Mouse (Mus musculus) lung, postnatal 36 days (tissue): ENCODE results near the gene Mtmr14.

Experiments used
- DNase-seq: peaks from one replicate; pipeline ENCODE4 v3.0.0; 2022; ENCODE audit warnings: mixed read lengths

The Mtmr14 gene

DNA sequence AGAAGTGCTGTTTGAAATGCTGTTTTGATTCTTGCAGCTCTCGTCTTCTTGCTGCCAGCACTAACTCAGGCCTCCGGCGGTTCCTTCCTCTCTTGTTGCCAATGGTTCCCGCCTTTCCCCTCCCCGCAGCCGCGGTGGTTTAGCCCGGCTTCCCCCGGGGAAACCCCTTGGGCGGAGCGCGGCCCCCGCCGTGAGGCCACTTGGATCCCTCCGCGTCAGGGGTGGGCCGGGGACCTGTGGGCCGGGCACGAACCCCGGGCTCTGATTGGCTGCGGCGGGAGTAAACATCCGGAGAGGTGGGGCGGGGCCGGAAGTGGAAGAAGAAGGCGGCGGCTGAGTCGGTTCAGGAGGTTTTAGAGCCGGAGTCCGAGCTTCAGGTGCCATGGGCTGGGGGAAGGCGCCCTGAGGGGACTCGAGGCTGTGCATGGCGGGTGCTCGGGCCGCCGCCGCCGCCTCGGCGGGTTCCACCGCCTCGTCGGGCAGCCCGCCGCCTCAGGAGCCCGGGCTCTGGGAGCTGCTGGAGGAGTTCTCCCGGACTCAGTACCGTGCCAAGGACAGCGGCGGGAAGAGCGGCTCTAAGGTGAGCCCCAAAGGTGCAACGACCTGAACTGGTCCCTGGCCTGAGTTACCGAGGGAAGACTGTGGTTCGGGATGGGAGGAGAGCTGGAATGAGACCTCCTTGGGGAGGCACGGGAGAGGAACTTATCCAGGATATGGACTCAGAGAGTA, at the start of gene Mtmr14:
Mtmr14 (plus strand) TSS at position 302 of the 729 bp plus-strand sequence.
- peak; percentile 99 for DNase-seq

DNA sequence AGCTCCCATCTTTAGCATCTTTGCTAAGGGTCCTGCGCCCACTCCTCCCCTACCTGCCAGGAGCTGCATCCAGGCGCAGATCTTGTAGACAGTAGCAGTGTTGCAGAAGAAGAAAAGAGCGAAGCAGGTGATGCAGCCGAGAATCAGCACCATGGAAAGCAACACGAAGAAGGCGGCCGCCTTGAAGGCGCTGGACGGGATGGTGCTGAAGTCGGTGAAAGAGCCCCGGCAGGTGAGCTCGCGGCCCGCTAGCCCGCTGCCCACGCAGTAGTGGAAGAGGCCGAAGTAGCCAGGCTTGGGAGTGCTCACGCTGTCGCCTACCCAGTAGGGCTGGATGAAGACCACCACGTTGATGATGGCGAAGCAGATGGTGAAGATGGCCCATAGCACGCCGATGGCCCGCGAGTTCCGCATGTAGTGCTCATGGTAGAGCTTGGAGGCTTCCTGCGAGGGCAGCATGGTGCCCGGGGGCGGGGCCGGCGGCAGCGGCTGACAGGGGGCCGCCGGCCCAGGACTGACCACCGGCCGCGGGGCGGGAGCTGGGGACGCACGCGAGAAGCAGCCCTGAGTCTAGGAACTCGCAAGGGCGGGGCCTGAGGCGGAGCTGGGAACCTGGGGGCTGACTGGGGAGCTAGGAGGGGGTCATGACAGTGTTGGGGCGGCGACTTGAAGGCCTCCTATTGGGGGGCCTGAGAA, 43.7 kb upstream of the Mtmr14 start:
- DNase-seq = peak; percentile 26

GRCm38 (mm10) chr6:113194517-113194840, 43.2 kb upstream of the Mtmr14 start:
- DNase-seq = no peak

GRCm38 (mm10) chr6:113194841-113195595, 42.6 kb upstream of the Mtmr14 start, which contains the start of gene Lhfpl4:
Lhfpl4 (minus strand) TSS chr6:113195384.
- no peak for DNase-seq

- no peak for DNase-seq
These were observed 42.0 kb upstream of the Mtmr14 start for GRCm38 (mm10) chr6:113195596-113195992.

- DNase-seq = no peak
These were observed 21.4 kb upstream of the Mtmr14 start for GRCm38 (mm10) chr6:113216280-113216679.

DNA sequence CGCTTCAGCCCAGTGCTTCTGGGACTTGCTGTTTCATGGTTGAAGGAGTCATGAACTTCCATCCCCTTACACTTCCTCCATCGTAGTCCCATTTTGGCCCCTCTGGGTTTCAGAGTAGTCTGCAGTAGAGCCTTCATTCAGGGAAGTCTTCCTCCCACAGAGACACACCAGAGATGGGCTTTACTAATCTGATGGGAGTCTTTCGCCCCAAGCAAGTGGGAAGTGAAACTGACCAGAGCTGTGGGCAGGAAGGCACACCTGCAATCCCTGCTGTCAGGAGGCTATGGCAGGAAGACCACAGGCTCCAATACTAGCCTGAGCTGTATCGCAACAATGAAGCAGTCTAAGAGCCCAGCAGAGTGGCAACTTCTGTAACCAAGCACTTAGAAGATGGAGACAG, 11.8 kb upstream of the Mtmr14 start:
- DNase-seq = peak; percentile 28

DNA sequence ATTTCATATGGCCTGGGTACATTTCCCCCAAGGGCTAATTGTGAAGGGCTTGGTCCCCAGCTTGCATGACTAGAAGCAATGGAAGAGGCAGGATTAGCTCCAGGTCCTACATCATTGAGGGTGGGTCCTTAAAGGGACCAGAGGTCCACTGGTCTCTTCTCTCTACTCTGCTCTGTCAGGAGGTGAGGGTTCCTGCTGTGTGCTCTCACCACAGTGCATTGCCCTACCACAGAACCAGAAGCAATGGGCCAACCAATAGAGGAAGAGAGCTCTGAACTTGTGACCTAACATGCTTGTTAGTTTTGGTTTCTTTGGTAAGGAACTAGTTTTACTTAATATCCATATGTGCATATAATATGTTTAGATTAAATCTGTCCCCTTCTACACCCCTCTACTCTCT, 10.9 kb upstream of the Mtmr14 start:
- DNase-seq = no peak

- no peak for DNase-seq
These were observed 2.5 kb upstream of the Mtmr14 start for GRCm38 (mm10) chr6:113235141-113235540.

DNA sequence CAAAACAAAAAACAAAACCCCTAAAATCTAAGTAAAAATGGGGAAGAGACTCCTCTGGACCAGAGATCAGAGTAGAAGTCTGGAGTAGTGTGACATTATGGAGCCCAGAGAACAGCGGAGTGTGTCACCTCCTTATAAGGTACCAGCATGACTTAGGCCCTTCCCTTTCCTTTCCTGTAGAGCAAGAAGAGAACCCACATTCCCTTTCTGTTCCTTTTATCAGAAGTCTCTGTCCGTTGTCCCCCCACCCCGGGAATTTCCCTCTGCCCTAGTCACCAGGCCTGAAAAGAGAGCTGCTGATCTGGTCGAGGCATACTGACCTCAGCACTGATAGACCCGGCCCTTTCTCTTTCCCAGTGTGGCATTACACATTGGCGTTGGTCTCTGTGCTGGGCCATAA, 799 bp downstream of the Mtmr14 start:
- DNase-seq = peak; percentile 23

GRCm38 (mm10) chr6:113242753-113243152, 5.1 kb downstream of the Mtmr14 start:
- DNase-seq = peak; percentile 36

GRCm38 (mm10) chr6:113245585-113245984, 7.9 kb downstream of the Mtmr14 start:
- DNase-seq = no peak

DNA sequence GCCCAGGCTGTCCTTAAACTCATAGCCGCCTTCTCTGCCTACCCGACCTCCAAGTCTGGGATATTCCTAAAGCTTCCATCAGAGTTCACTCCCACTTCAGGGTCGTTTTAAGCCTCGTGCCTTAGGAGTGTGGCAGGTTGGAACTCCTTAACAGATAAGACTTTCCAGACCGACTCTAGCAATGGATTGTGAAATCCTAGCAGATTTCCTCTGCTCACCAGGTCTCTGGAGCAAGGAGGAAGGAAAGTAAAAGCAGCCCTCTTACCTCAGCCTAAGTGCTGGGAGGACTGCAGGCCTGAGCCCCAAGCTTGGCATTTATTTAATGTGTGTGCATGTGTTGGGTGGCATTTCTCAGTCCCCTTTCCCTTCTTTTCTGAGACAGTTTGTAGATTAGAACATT, 13.1 kb downstream of the Mtmr14 start:
- DNase-seq = peak; percentile 30

- DNase-seq = no peak
These were observed 14.3 kb downstream of the Mtmr14 start for GRCm38 (mm10) chr6:113251921-113252320.

- DNase-seq = peak; percentile 7
These were observed 17.3 kb downstream of the Mtmr14 start for GRCm38 (mm10) chr6:113254899-113255298.

- DNase-seq = no peak
These were observed 23.7 kb downstream of the Mtmr14 start for GRCm38 (mm10) chr6:113261174-113261858.

GRCm38 (mm10) chr6:113263531-113263930, 25.9 kb downstream of the Mtmr14 start:
- DNase-seq = no peak

DNA sequence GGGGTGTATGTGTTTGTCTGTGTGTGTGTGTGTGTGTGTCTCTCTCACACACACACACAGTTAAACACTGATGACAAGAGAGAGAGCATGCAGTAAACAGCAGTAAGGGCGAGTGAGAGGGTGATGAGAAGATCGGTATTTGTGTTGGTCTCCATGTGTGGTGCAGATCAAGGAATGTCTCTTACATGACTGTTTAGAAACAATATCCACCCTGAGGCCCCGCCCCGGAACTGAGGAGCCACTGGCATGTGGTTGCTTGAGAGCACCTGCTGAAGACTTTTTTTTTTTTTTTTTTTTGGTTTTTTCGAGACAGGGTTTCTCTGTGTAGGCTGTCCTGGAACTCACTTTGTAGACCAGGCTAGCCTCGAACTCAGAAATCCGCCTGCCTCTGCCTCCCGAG, 26.8 kb downstream of the Mtmr14 start:
- DNase-seq = no peak

- DNase-seq = no peak
These were observed 29.5 kb downstream of the Mtmr14 start for GRCm38 (mm10) chr6:113266996-113267655.

GRCm38 (mm10) chr6:113267988-113268387, 30.3 kb downstream of the Mtmr14 start:
- no peak for DNase-seq

DNA sequence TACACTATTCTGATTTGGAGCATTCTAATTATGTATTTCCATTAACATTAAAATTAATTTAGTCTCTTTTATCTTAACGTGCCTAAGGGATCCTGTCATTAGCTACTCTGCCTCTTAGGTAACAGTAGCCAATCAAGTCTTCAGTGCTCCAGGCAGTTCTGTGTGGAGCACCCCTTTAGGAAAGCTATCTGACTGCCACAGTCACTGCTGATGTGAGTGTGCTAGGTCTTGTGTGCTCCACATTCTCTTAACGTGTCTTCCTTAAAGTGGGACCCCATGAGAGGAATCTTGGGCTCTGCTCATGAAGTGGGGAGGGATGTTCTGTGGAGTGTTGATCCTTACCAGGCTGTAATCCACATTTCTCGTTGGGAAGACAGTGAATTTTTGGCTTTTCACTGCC, 34.7 kb downstream of the Mtmr14 start:
- no peak for DNase-seq

DNA sequence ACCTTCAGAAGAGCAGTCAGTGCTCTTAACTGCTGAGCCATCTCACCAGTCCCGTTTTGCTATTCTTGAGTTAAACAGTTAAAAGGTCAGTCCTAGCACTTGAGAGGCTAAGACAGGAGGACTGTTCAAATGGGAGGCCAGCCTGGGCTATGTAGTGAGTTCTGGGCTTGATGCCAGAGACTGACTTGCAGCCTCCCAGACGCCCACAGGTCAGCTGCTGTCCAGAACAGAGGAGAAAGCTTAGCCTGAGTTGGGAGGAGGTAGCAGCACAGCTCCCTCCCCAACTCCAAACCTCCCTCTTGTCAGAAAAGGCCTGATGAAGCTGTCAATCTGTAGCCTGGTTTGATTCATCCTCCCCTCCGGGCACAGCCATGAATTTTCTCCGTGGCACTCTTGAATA, 39.2 kb downstream of the Mtmr14 start:
- no peak for DNase-seq

- no peak for DNase-seq
These were observed 44.0 kb downstream of the Mtmr14 start for GRCm38 (mm10) chr6:113281676-113282075.
